Mouse (Mus musculus) MEL (cell line): ENCODE measurements around the gene Grik4.

ENCODE experiments used
- CTCF ChIP-seq, 3 experiments: IDR thresholded peaks in 2 of 3; conservative IDR thresholded peaks in 1 of 3; 2 replicates each; pipeline ENCODE4 v1.5.1; 2011 to 2012; ENCODE audit warnings: low read length in 3 of 3, low read depth in 2 of 3, mild to moderate bottlenecking in 2 of 3, improper control_type of control experiment in 1 of 3, inconsistent platforms in 1 of 3, mixed read lengths in 1 of 3, moderate library complexity in 1 of 3; ENCODE audit not compliant: control insufficient read depth in 1 of 3, insufficient read depth in 1 of 3, poor library complexity in 1 of 3, severe bottlenecking in 1 of 3
- EP300 ChIP-seq, 2 experiments: IDR thresholded peaks; 2 replicates each; pipeline ENCODE4 v1.6.1; 2011; ENCODE audit warnings: improper control_type of control experiment in 2 of 2, low read length in 2 of 2, low read depth in 1 of 2, mild to moderate bottlenecking in 1 of 2
- GABPA ChIP-seq: IDR thresholded peaks from 2 replicates; pipeline ENCODE4 v1.6.1; 2012; ENCODE audit warnings: low read depth, mild to moderate bottlenecking, inconsistent platforms, low read length, improper control_type of control experiment, moderate library complexity
- GATA1 ChIP-seq: IDR thresholded peaks from 2 replicates; pipeline ENCODE4 v1.6.1; 2011; ENCODE audit warnings: low read depth, low read length, improper control_type of control experiment
- JUND ChIP-seq: IDR thresholded peaks from 2 replicates; pipeline ENCODE4 v1.6.1; 2011; ENCODE audit warnings: low read depth, mild to moderate bottlenecking, improper control_type of control experiment, low read length
- POLR2A ChIP-seq, 2 experiments: IDR thresholded peaks; 2 replicates each; pipeline ENCODE4 v1.6.1; 2011 to 2012; ENCODE audit warnings: low read length in 2 of 2, mild to moderate bottlenecking in 2 of 2, control low read depth in 1 of 2, improper control_type of control experiment in 1 of 2, low read depth in 1 of 2, moderate library complexity in 1 of 2; ENCODE audit not compliant: control insufficient read depth in 1 of 2, insufficient read depth in 1 of 2, poor library complexity in 1 of 2
- POLR2AphosphoS2 ChIP-seq: IDR thresholded peaks from 2 replicates; pipeline ENCODE4 v1.6.1; 2011; ENCODE audit warnings: low read length, improper control_type of control experiment
- USF1 ChIP-seq: IDR thresholded peaks from 2 replicates; pipeline ENCODE4 v1.6.1; 2014; ENCODE audit warnings: low read depth, mild to moderate bottlenecking, inconsistent platforms, low read length, improper control_type of control experiment, moderate library complexity
- ZNF384 ChIP-seq: IDR thresholded peaks from 2 replicates; pipeline ENCODE4 v1.6.1; 2012; ENCODE audit warnings: low read depth, mild to moderate bottlenecking, inconsistent platforms, low read length, improper control_type of control experiment

GRCm38 (mm10) chr9:42942148-42942547, 2.1 kb downstream of the Grik4 start:
- TF ChIP-seq ZNF384, result no peak
- no peak for TF ChIP-seq GATA1
- no peak for TF ChIP-seq POLR2AphosphoS2
- TF ChIP-seq EP300 (IDR thresholded peaks at IDR 0.05; ENCODE audit: low read depth in 1 of 2, low read length in 2 of 2), result no peak
- TF ChIP-seq USF1, result no peak
- no peak for TF ChIP-seq POLR2A (IDR thresholded peaks at IDR 0.05; ENCODE audit: control insufficient read depth in 1 of 2, insufficient read depth in 1 of 2, low read depth in 1 of 2, low read length in 2 of 2, poor library complexity in 1 of 2)
- TF ChIP-seq CTCF (IDR thresholded peaks at IDR 0.05 in 2 of 3, conservative IDR thresholded peaks at IDR 0.05 in 1 of 3; ENCODE audit: control insufficient read depth in 1 of 3, insufficient read depth in 1 of 3, low read depth in 2 of 3, low read length in 3 of 3, poor library complexity in 1 of 3, severe bottlenecking in 1 of 3), result no peak
- no peak for TF ChIP-seq JUND
- TF ChIP-seq GABPA, result no peak
